Mouse (Mus musculus) liver, embryonic 14.5 days (tissue): ENCODE data around the gene Leng8.

Source experiments
- CTCF ChIP-seq: IDR thresholded peaks from 2 replicates; pipeline ENCODE4 v1.5.1; 2016; ENCODE audit warnings: antibody characterized with exemption, low read depth, control low read depth
- EP300 ChIP-seq: IDR thresholded peaks from 2 replicates; pipeline ENCODE4 v1.6.1; 2016; ENCODE audit warnings: antibody characterized with exemption, low read depth

- TF ChIP-seq CTCF (no peak), EP300 (no peak)
These were observed 11.0 kb downstream of the Leng8 start for GRCm38 (mm10) chr7:4147836-4148235.
